Mouse (Mus musculus) hindbrain, embryonic 15.5 days (tissue): ENCODE measurements around the gene Abhd2. TPM values are rescaled to one million over a fixed set of nuclear protein-coding genes. Genes with fewer than 3 reads are reported as not detected.
A peak's percentile ranks its signal among the peaks of the same experiment; 100 is the strongest.

Experiments used
- ATAC-seq: fragments of 200-750 bp; cut with Nextera tagmentation; 2 replicates; pipeline ENCODE4 v1.8.0; 2017; ENCODE audit warnings: low read depth, moderate number of reproducible peaks, moderate TSS enrichment; ENCODE audit not compliant: low FRiP score
- H3K27ac ChIP-seq: fragments of 300-500 bp; sonication (generic); replicated peaks from 2 replicates; pipeline ENCODE4 v1.5.1; 2015; ENCODE audit warnings: mild to moderate bottlenecking, inconsistent platforms
- H3K27me3 ChIP-seq: fragments of 300-500 bp; sonication (generic); 2 replicates; pipeline ENCODE4 v1.6.1; 2015; ENCODE audit warnings: control low read depth, inconsistent platforms
- H3K36me3 ChIP-seq: fragments of 300-500 bp; sonication (generic); 2 replicates; pipeline ENCODE4 v1.6.1; 2015; ENCODE audit warnings: control low read depth, inconsistent platforms
- H3K4me1 ChIP-seq: fragments of 300-500 bp; sonication (generic); replicated peaks from 2 replicates; pipeline ENCODE4 v1.6.1; 2015; ENCODE audit warnings: control low read depth, inconsistent platforms
- H3K4me2 ChIP-seq: fragments of 300-500 bp; sonication (generic); 2 replicates; pipeline ENCODE4 v1.6.1; 2015; ENCODE audit warnings: moderate library complexity, mild to moderate bottlenecking, inconsistent platforms
- H3K4me3 ChIP-seq: fragments of 300-500 bp; sonication (generic); 2 replicates; pipeline ENCODE4 v1.5.1; 2015; ENCODE audit warnings: mild to moderate bottlenecking, inconsistent platforms
- H3K9ac ChIP-seq: fragments of 300-500 bp; sonication (generic); 2 replicates; pipeline ENCODE4 v1.6.1; 2015; ENCODE audit warnings: inconsistent platforms
- H3K9me3 ChIP-seq: fragments of 300-500 bp; sonication (generic); 2 replicates; pipeline ENCODE4 v1.6.1; 2016; ENCODE audit warnings: control low read depth, inconsistent platforms
- WGBS: fragments of 180-500 bp; shearing (Covaris S2); methylation state at CpG from one replicate; pipeline ENCODE4 v1.1.7; 2015; 5-methylcytosine and 5-hydroxymethylcytosine counted together
- polyA plus RNA-seq: library from polyadenylated mRNA; unstranded; fragments of >200 nt; fragmentation: Nextera tagmentation; extraction: Ambion mirVana; gene quantifications from 2 replicates; pipeline ENCODE4 v1.2.1, GENCODE M21; 2015

Abhd2 gene
- polyA plus RNA-seq, 1 experiment from 2014 or later, result 19.8 TPM

DNA sequence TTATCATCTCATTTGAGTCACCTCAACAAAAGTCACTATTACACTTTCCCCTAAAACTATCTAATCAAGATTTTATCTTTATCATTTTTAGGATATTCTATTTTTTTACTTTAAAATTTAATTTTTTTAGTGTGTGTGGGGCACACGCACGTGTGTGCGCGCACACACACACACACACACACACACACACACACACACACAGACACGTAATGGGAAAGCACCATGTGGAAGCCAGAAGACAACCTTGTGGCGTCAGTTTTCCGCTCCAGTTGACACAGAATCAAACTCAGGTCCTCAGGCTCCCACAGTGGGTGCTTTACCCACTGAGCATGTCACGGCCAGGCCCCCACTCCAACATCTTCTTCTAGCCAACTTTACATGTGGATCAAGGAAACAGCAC lies 4.1 kb upstream of the Abhd2 start:
- no peaks in the 10 kb centered on the region for H3K9me3 ChIP-seq
- H3K36me3 ChIP-seq, result no peaks in the 10 kb centered on the region
- H3K4me2 ChIP-seq, result no peak overlapping the region
- no peak for ATAC-seq
- peaks cover 8% of the 10 kb centered on the region for H3K4me1 ChIP-seq
- H3K4me3 ChIP-seq, result no peak overlapping the region
- H3K9ac ChIP-seq, result no peak overlapping the region
- H3K27ac ChIP-seq, result no peak overlapping the region
- WGBS, result 88% methylated on average over 8 of the region's 8 CpGs
- H3K27me3 ChIP-seq, result no peaks in the 10 kb centered on the region

DNA sequence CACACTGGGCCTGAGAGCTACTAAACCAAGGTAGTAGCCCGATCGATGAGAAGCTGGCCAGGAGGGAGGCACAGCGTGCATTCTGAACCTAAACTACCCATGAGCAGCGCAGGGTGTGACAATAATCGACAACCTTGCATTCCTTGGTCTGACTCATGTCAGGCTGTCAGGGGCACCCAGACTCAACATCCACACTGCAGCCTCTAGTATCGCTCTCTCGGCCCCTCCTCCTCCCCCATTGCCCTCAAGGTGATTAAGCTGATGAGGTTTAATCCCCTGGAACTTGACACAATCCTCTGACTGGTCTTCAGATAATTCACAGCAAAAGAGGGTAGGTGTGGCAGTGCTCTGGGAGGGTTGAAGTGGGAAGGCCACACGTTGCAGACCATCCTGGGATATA lies 3.6 kb upstream of the Abhd2 start:
- 71% methylated on average over 8 of the region's 8 CpGs for WGBS

GRCm38 (mm10) chr7:79269866-79270265 lies 3.1 kb upstream of the Abhd2 start:
- Histone ChIP-seq H3K9ac (no peak overlapping the region), H3K27me3 (no peaks in the 10 kb centered on the region), H3K4me2 (no peak overlapping the region), H3K9me3 (no peaks in the 10 kb centered on the region), H3K36me3 (no peaks in the 10 kb centered on the region), H3K27ac (no peak overlapping the region), H3K4me3 (no peak overlapping the region), H3K4me1 (peaks cover 18% of the 10 kb centered on the region)
- no peak for ATAC-seq
- WGBS, result 74% methylated on average over 1 of the region's 1 CpGs

More for the DNA sequence above, 3.6 kb upstream of the Abhd2 start:
- no peaks in the 10 kb centered on the region for H3K36me3 ChIP-seq
- H3K4me3 ChIP-seq, result no peak overlapping the region
- no peak overlapping the region for H3K9ac ChIP-seq
- no peak overlapping the region for H3K4me2 ChIP-seq
- H3K27ac ChIP-seq, result no peak overlapping the region
- no peaks in the 10 kb centered on the region for H3K9me3 ChIP-seq
- no peaks in the 10 kb centered on the region for H3K27me3 ChIP-seq
- no peak for ATAC-seq
- peaks cover 13% of the 10 kb centered on the region for H3K4me1 ChIP-seq

- H3K36me3 ChIP-seq, result no peaks in the 10 kb centered on the region
- H3K27me3 ChIP-seq, result no peaks in the 10 kb centered on the region
- H3K4me2 ChIP-seq, result no peak overlapping the region
- peaks cover 29% of the 10 kb centered on the region for H3K4me1 ChIP-seq
- no peaks in the 10 kb centered on the region for H3K9me3 ChIP-seq
- no peak for ATAC-seq
- no peak overlapping the region for H3K9ac ChIP-seq
- H3K4me3 ChIP-seq, result no peak overlapping the region
- 83% methylated on average over 9 of the region's 9 CpGs for WGBS
- H3K27ac ChIP-seq, result no peak overlapping the region
These were observed 2.0 kb upstream of the Abhd2 start for GRCm38 (mm10) chr7:79270961-79271387.

GRCm38 (mm10) chr7:79271861-79272788 lies 874 bp upstream of the Abhd2 start:
- peak overlapping the region; percentile 82 for H3K4me2 ChIP-seq
- H3K27me3 ChIP-seq, result no peaks in the 10 kb centered on the region
- H3K4me3 ChIP-seq, result peak overlapping the region; percentile 81
- H3K27ac ChIP-seq, result peak overlapping the region; percentile 69
- peak overlapping the region; percentile 23; the same call in 1 of the 2 replicates for H3K9ac ChIP-seq
- WGBS, result 86% methylated on average over 16 of the region's 16 CpGs
- H3K9me3 ChIP-seq, result no peaks in the 10 kb centered on the region
- no peak for ATAC-seq
- no peaks in the 10 kb centered on the region for H3K36me3 ChIP-seq
- H3K4me1 ChIP-seq, result peaks cover 33% of the 10 kb centered on the region

- Histone ChIP-seq H3K4me3 (peak overlapping the region; percentile 81), H3K27me3 (no peaks in the 10 kb centered on the region), H3K36me3 (no peaks in the 10 kb centered on the region), H3K9me3 (no peaks in the 10 kb centered on the region), H3K4me2 (peak overlapping the region; percentile 82), H3K9ac (peak overlapping the region; percentile 73), H3K4me1 (peaks cover 40% of the 10 kb centered on the region), H3K27ac (peak overlapping the region; percentile 82)
- no peak for ATAC-seq
- WGBS, result 9% methylated on average over 15 of the region's 15 CpGs
These were observed 906 bp downstream of the Abhd2 start for GRCm38 (mm10) chr7:79273738-79274472.

DNA sequence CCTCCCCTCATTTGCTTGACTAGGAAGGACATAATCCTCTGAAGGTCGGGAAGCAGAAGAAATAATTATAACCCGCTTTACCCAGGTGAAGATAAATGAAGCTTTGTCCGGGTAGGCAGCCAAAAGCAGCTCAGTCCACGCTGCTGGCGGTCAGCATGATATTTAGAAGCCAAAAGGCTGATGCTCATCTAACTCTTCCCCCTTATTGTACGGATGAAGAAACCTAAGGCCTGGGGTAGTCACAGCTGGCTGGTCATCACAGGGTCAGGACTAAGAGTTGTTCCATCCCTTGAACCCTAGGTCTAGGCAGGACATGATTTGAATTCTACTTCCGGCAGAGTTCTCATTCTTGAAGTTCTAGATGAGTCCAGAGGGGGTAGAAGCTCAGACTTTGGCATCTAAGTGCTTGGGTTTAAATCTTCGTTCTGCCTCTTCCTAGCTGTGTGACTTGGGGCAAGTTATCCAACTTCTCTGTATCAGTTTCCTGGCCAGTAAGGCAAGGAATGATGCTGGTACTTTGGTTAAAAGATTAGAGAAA lies 1.5 kb downstream of the Abhd2 start:
- Histone ChIP-seq H3K4me3 (peak overlapping the region; percentile 81), H3K9ac (peak overlapping the region; percentile 73), H3K4me1 (peaks cover 46% of the 10 kb centered on the region), H3K27me3 (no peaks in the 10 kb centered on the region), H3K4me2 (peak overlapping the region; percentile 82), H3K27ac (peak overlapping the region; percentile 82; the same call in 1 of the 2 replicates), H3K9me3 (no peaks in the 10 kb centered on the region), H3K36me3 (no peaks in the 10 kb centered on the region)
- ATAC-seq, result no peak
- WGBS, result 68% methylated on average over 8 of the region's 8 CpGs

DNA sequence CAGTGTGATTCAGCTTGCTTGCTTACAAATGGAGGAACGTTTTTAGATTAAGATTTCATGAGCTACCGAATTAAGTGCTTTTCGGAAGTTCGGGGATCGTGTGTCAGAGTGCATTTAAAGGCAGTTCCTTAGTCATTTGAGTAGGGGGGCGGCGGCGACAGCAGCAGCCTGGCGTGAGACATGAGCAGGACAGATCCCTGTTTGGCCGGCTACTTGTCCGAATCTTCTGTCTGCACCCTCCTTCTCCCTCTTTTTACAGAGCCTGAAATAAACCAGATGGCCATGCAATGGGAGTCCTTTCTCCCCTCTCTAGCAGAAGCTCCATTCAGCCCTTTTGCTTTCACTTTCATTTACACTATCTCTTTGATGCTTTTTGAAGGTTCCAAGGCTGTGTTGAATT lies 2.3 kb downstream of the Abhd2 start:
- Histone ChIP-seq H3K4me2 (peak overlapping the region; percentile 82), H3K9me3 (no peaks in the 10 kb centered on the region), H3K27me3 (no peaks in the 10 kb centered on the region), H3K9ac (peak overlapping the region; percentile 28), H3K36me3 (no peaks in the 10 kb centered on the region), H3K4me3 (peak overlapping the region; percentile 81), H3K4me1 (peaks cover 49% of the 10 kb centered on the region), H3K27ac (peak overlapping the region; percentile 39; the same call in 1 of the 2 replicates)
- ATAC-seq, result no peak
- 52% methylated on average over 11 of the region's 11 CpGs for WGBS

DNA sequence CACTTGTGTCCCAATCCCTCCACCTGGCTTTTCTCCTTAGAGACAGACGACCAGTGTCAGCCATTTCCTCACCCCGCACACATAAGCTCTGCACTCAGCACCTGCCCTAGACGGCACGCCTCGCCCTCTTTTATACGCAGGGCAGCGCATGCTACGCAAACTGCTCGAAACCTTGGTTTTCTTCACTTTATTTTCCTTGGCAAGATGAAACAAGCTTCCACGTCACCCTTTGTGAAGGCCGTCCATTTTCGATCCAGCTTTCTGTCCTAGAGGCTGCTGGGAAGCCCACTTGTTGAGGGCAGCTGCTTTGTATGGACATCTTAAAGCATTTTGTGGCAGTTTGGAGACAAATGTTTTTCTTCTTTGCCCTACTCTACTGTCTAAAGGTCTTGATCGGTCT lies 5.4 kb downstream of the Abhd2 start:
- H3K27me3 ChIP-seq, result no peaks in the 10 kb centered on the region
- H3K4me2 ChIP-seq, result no peak overlapping the region
- ATAC-seq, result no peak
- no peak overlapping the region for H3K9ac ChIP-seq
- H3K27ac ChIP-seq, result 0 out of 2 replicates have a peak overlapping the region, but pooled peaks have one; percentile 26
- 77% methylated on average over 13 of the region's 13 CpGs for WGBS
- no peaks in the 10 kb centered on the region for H3K36me3 ChIP-seq
- no peak overlapping the region for H3K4me3 ChIP-seq
- peaks cover 53% of the 10 kb centered on the region for H3K4me1 ChIP-seq
- no peaks in the 10 kb centered on the region for H3K9me3 ChIP-seq

GRCm38 (mm10) chr7:79279376-79280029 lies 6.5 kb downstream of the Abhd2 start:
- H3K4me2 ChIP-seq, result 0 out of 2 replicates have a peak overlapping the region, but pooled peaks have one; percentile 1
- H3K9me3 ChIP-seq, result no peaks in the 10 kb centered on the region
- H3K27ac ChIP-seq, result peak overlapping the region; percentile 26; the same call in 1 of the 2 replicates
- H3K4me3 ChIP-seq, result no peak overlapping the region
- H3K27me3 ChIP-seq, result no peaks in the 10 kb centered on the region
- peaks cover 55% of the 10 kb centered on the region for H3K4me1 ChIP-seq
- no peak for ATAC-seq
- H3K36me3 ChIP-seq, result no peaks in the 10 kb centered on the region
- no peak overlapping the region for H3K9ac ChIP-seq
- 73% methylated on average over 10 of the region's 10 CpGs for WGBS

DNA sequence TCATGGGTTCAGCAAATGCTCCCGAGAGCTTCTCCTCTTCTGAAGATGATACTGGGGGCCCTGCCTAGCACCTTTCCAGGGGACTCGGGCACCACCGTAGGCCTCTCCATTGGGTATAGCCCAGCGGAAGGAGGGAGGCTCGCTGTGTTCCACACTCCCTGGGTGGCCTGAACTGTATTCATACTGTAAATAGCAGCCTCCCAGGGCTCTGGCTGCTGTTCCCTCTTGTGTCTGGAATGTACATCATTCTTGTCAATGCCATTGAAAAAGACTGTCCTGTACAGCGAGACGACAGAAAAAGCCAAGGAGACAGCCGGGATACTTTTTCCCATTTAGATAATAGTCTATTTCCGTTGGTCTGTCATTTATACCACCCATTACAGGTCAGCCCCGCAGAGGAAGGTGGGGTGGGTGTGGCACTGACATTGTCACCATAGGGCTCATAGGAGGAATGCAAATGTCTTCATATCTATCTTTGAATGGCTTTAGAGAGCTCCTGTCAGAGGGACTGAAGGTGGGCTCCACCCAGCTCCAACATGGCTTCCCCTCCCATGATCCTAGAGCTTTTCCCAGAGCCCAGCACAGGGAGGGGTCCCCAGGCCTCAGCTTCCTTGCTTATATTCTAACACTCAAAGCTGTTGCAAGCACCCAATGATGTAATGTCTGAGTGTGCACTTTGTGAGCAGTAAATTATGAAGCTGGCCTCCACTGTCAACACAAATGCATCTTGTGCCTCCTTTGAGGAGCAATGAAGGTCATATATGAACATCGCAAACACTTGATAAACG lies 10.1 kb downstream of the Abhd2 start:
- no peak for ATAC-seq

More for the DNA sequence above, 10.1 kb downstream of the Abhd2 start:
- Histone ChIP-seq H3K27me3 (no peaks in the 10 kb centered on the region), H3K27ac (no peak overlapping the region), H3K4me2 (no peak overlapping the region), H3K4me3 (no peak overlapping the region), H3K9ac (no peak overlapping the region), H3K4me1 (peaks cover 57% of the 10 kb centered on the region), H3K9me3 (no peaks in the 10 kb centered on the region), H3K36me3 (no peaks in the 10 kb centered on the region)
- WGBS, result 76% methylated on average over 12 of the region's 12 CpGs
